Mouse (Mus musculus) adrenal gland, postnatal 25 days (tissue): ENCODE measurements around the gene Ano2. TPM values are rescaled to one million over a fixed set of nuclear protein-coding genes. Genes with fewer than 3 reads are reported as not detected.
A peak's percentile ranks its signal among the peaks of the same experiment; 100 is the strongest.

Source experiments
- DNase-seq: peaks from one replicate; pipeline ENCODE4 v3.0.0; 2021; ENCODE audit warnings: mixed read lengths
- long read RNA-seq: library from polyadenylated mRNA; stranded (forward); transcript quantifications from one replicate; pipeline ENCODE4 v2.0.0, GENCODE M21; 2021
- total RNA-seq: library from RNA; stranded (reverse); gene quantifications from 2 replicates; pipeline ENCODE4 v1.2.3, GENCODE M21; 2021

The Ano2 gene
- total RNA-seq, result not detected in 2 replicates
- long read RNA-seq, result 0 reads

DNA sequence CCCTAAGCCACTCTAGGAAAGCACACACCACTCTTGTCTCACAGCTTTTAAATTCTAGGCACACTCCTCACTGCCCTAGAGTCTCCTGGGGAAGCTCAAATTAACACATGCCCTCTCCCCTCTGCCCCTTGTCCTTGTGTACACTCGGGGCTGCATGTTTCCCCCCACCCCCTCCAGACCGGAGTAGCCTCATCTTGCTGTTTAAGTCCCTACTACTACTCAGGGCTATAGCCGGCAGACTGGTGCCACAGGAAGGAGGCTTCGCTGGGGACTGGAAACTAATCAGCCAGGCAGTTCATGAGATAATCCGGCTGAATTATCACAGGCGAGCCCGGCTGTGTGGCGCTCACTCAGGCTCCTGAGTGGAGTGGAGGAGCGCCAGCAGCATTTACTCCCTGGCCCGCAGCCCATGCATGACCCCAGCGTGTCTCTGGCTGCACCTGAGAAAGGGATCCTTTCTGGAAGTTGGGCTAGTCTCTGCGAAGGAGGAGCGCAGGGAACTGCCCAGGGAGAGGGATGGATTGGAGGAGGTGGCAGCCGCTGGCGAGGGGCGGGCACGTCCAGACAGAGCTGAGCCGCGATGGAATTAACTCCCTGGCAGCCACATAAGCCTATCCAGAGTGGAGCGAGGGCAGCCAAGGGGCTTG, at the start of gene Ano2:
Gene Ano2 (plus strand): TSS at position 363 of the 647 bp plus-strand sequence.
- DNase-seq, result peak; percentile 14

GRCm38 (mm10) chr6:125640486-125640885, 49.7 kb upstream of the Ano2 start:
- DNase-seq, result no peak

GRCm38 (mm10) chr6:125641146-125641545, 49.1 kb upstream of the Ano2 start:
- DNase-seq, result no peak

GRCm38 (mm10) chr6:125648964-125649363, 41.3 kb upstream of the Ano2 start:
- peak; percentile 73 for DNase-seq

DNA sequence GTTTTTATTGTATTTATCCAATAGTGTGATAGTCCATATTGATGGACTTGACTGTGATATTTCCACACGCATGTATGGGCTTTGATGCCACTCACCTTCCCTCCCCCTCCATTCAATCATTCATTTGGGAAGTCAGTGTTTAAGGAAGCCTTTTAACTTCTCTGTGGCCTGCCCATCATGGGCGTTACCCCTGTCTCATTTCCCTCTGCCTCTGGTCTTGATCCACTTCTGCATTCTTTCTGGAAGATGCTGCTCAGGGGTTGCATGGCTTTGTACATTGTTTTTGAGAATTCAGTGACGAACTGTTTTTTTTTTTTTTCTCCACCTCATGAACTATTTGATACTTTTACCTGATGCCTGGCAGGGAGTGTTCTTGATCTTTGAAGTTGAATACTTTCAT, 38.9 kb upstream of the Ano2 start:
- no peak for DNase-seq

GRCm38 (mm10) chr6:125653416-125653815, 36.8 kb upstream of the Ano2 start:
- no peak for DNase-seq

DNA sequence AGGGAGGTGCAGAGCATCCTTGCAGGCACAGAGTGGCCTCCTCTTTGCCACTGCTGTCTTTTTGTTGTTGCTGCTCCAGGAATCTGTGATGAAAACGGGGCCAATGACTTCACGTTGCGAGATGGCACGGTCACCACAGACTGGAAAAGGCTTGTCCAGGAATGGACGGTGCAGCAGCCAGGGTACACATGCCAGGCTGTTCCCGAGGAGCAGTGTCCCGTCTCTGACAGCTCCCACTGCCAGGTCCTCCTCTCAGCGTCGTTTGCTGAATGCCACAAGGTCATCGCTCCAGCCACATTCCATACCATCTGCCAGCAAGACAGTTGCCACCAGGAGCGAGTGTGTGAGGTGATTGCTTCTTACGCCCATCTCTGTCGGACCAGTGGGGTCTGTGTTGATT, 33.3 kb upstream of the Ano2 start:
- DNase-seq, result no peak

DNA sequence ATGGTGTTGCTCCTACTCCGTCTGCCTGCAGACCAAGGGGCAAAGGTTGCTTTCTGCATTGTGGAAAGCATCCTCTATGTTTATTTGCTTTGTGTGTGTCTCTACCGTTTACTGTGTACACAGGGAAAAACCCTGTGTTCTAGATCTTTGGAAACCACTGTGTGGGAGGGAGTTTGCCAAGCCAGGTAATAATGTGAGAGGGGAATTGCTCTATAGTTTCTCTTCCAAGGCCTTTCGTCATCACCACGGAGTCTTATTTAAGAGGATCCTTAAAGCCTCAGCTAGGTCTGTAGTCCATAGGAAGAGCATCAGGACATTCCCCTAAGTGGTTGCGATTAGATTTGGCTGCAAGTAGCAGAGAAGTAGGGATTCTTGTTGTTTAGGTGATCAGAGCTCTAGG, 32.3 kb upstream of the Ano2 start:
- no peak for DNase-seq

DNA sequence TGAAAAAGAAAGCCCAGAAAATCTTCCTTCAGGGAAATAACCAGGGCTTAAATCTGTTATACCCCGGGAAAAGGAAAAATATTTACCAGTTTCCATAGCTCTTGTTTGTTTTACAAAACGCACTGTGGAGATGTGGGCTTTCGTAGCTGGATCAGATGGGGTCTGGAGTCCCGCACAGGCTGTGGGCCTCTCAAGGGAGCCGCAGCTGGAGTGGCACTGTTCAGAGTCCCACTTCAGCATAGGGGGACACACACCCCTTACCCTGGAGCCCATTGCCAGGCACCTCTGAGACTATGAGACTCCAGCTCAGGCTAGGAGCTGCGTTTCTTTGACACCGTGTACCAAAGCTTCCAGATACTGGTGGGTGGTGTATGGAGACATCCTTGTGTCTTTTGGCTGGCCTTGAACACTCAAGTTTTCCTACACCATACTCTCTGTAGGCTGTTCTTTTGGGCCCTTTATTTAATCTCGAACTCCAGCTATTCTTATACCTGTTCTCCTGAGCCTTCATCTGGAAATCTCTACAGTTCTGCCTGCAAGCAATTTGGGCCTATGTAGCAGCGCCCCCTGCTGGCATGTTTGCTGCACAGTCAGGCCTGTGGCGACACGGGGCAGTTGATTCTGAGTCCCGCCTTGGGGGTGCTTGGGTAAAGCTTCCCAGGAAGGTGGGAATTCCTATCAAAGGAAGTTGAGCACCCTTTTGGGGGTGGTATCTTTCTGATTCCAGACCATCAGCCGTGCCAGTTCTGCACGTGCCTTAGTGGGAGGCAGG, 28.9 kb upstream of the Ano2 start:
- peak; percentile 87 for DNase-seq

- DNase-seq, result peak; percentile 19
Observed at GRCm38 (mm10) chr6:125663906-125664305, 26.3 kb upstream of the Ano2 start.

- no peak for DNase-seq
Observed at GRCm38 (mm10) chr6:125671835-125672234, 18.4 kb upstream of the Ano2 start.

GRCm38 (mm10) chr6:125678492-125678891, 11.7 kb upstream of the Ano2 start:
- DNase-seq, result no peak

DNA sequence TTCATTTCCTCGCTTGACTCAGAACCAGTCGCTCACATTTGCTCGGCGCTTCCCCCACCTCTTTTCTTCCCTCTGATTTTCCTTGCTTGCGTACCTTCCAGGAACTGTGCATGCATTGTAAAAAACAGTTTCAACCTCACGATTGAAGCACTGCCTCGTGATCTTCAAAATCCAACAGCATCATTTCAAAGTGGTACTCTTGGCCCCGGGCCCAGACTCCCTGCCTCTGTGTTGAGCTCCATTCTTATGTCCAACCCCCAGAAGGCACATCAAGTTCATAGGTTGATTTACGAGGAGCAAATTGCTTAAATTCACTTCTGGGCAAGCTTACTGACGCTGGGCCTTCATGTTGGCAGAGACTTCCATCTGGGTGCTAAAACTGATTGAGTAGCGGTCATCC, 9.6 kb upstream of the Ano2 start:
- DNase-seq, result no peak

DNA sequence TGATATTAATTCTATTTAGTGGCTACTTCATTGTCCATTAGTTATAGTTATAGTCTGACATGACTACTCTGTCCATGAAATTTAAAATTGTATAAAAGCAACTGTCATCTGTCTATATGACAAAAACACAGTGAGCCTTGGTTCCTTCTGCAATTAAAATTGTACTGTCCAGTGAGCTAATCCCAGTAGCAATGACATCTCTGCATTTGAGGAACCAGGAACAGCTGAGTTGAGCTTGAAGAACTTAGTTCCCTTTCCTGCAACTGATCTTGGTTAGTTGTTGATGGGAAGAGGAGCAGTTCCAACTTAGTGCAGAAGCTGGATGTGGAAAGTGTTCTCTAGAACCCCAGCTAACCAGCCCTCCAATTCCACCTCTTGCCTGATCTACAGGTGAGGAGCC, 4.8 kb upstream of the Ano2 start:
- DNase-seq, result no peak

GRCm38 (mm10) chr6:125687986-125688385, 2.2 kb upstream of the Ano2 start:
- DNase-seq, result no peak

GRCm38 (mm10) chr6:125701146-125701545, 10.9 kb downstream of the Ano2 start:
- no peak for DNase-seq

DNA sequence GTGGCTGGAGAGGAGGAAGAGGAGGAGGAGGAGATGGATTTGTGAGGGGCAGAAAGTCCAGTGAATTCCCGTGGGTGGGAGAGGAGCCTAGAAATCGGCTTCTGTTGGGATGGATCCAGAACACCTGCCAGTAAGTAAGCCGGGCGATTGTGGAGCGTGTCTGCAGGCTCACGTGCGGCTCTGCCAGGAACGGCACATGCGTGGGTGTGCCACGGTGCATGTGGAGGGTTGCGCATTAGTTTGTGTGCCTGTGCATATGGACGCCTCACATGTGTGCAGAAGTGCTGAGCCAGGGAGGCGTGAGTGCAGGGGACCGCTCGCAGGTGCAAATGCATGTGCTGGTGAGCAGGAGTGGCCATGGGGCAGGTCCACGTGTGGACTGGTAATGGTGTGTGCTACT, 21.0 kb downstream of the Ano2 start:
- no peak for DNase-seq

- no peak for DNase-seq
Observed at GRCm38 (mm10) chr6:125726408-125726807, 36.2 kb downstream of the Ano2 start.

- no peak for DNase-seq
Observed at GRCm38 (mm10) chr6:125727484-125727911, 37.3 kb downstream of the Ano2 start.

DNA sequence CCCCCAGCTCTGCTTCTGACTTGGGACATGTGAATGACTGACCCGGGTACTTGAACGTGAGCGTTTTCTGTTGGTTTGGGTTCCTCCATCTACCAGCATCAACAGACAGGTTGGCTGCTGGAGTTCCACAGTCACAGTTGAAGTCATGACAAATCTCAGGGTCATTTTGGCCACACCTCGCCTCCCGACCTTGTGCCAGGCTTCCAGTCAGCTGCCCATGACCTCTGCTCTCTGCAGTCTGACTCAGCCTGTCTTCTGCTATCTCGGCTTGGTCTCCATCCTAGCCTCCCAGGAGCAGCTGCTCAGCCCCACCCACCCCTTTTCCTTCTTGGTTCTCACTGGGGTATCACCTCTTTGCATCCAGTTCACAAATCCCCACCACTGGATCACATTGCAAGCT, 39.3 kb downstream of the Ano2 start:
- peak; percentile 30 for DNase-seq

DNA sequence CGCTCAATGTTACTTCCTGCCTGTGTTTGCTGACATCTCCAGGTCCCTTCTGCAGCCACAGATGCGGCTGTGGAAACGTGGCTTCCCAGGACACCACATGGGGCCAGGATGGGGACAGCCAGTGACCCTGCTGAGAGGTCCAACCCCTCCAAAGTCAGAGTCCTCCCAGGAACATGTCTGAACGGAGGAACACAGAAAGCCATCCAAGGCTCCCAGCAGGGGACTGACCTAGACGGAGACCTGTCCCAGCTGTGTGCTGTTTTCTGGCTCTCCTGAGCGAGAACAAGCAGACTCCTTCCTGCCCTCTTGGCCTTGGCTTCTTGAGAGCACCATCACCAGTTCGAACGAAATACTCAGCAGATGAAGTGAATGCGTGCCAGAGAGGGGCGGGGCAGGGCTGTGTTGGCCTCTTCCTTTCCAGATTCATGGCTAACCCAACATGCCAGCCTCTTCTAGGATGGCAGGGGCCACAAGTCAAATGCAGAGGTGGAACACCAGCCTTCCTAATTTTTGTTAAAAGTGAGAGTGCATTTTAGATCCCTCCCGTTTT, 39.8 kb downstream of the Ano2 start:
- DNase-seq, result no peak

DNA sequence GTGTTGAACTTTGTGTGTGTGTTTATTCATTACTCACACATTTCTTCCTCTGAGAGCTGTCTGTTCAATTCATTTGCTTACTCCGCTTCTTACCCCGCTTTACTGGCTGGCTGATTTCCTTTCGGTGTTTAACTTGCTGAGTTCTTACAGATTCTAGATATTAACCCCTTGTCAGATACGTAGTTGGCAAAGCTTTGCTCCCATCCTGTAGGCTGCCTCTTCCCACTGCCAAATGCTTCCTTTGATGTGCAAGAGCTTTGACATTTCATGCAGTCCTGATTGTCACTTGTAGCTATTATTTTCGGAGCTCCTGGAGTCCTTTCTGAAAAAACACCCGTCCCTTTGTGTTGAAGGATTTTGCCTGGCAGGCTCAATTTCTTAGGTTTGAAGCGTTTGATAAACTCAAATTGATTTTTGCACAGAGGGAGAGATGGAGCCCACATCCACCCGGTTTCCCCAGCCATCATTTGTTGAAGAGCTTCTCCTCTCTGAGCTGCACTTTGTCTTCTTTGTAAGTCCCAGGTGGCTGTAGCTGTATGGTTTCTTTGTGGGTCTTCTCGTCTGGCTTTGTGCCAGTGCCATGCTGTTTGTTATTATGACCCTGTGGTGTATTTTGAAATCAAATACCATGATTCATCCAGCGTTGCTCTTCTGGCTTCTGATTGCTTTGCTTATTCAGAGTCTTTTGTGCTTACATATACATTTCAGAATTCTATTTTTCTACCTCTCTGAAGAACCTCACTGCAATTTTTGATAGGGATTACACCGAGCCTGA, 47.5 kb downstream of the Ano2 start:
- DNase-seq, result no peak
